Mouse (Mus musculus): ENCODE measurements around the gene Kif14.

DNA sequence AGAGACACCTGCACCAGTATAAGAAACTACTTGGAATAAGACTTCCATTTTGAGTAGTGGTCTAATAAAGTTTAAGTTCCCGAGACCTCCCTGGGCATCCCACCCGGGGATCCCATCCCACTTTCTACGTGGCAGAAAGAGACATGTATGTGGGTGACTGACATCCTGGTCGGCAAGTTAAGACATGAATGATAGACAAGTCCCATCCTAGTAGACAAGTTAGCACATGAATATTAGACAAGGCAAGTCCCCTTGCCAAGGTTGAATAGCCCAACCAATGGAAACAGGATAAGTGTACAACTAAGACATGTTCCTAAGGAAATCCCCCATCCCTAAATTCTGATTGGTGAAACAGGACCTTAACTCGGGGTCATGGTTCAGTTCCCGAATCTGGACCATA lies 16.6 kb upstream of the Kif14 start:
- TF ChIP-seq ZC3H11A (IDR thresholded peaks at IDR 0.05; ENCODE audit: borderline replicate concordance, low read depth, low read length) (no peak), ZNF384 (IDR thresholded peaks at IDR 0.05; ENCODE audit: low read depth, low read length) (no peak)
